Mouse (Mus musculus): ENCODE measurements around the gene Gm5136. TPM values are rescaled to one million over a fixed set of nuclear protein-coding genes. Genes with fewer than 3 reads are reported as not detected.

The Gm5136 gene
- polyA plus RNA-seq, 1 experiment: not detected

GRCm38 (mm10) chr10:108701361-108702128 is 1.6 kb upstream of the Gm5136 start:
- WGBS: 81% methylated on average over 14 of the region's 14 CpGs
- Histone ChIP-seq H3K4me1 (ENCODE audit: control insufficient read depth, insufficient read depth, insufficient read length, low read length) (no peaks in the 10 kb centered on the region), H3K4me3 (ENCODE audit: low read depth, low read length) (no peak overlapping the region), H3K27ac (ENCODE audit: insufficient read depth, low read depth, low read length) (no peak overlapping the region), H3K36me3 (ENCODE audit: control insufficient read depth, insufficient read depth, low read length) (no peaks in the 10 kb centered on the region), H3K27me3 (ENCODE audit: control insufficient read depth, insufficient read depth, low read length) (no peaks in the 10 kb centered on the region)
- no peak for TF ChIP-seq CTCF (IDR thresholded peaks at IDR 0.05; ENCODE audit: extremely low read depth, insufficient read length, insufficient replicate concordance, low read depth, low read length)
- no peak for TF ChIP-seq POLR2A (IDR thresholded peaks at IDR 0.05; ENCODE audit: low read depth, low read length)

GRCm38 (mm10) chr10:108697062-108697461 is 2.9 kb downstream of the Gm5136 start:
- WGBS: 36% methylated on average over 5 of the region's 5 CpGs
- H3K36me3 ChIP-seq (ENCODE audit: control insufficient read depth, insufficient read depth, low read length): no peaks in the 10 kb centered on the region
- no peak overlapping the region for H3K27ac ChIP-seq (ENCODE audit: insufficient read depth, low read depth, low read length)
- no peaks in the 10 kb centered on the region for H3K27me3 ChIP-seq (ENCODE audit: control insufficient read depth, insufficient read depth, low read length)
- no peaks in the 10 kb centered on the region for H3K4me1 ChIP-seq (ENCODE audit: control insufficient read depth, insufficient read depth, insufficient read length, low read length)
- H3K4me3 ChIP-seq (ENCODE audit: low read depth, low read length): no peak overlapping the region
- TF ChIP-seq CTCF (IDR thresholded peaks at IDR 0.05; ENCODE audit: extremely low read depth, insufficient read length, insufficient replicate concordance, low read depth, low read length): no peak
- TF ChIP-seq POLR2A (IDR thresholded peaks at IDR 0.05; ENCODE audit: low read depth, low read length): no peak

GRCm38 (mm10) chr10:108690954-108691353 is 9.0 kb downstream of the Gm5136 start:
- no peaks in the 10 kb centered on the region for H3K36me3 ChIP-seq (ENCODE audit: control insufficient read depth, insufficient read depth, low read length)
- H3K4me1 ChIP-seq (ENCODE audit: control insufficient read depth, insufficient read depth, insufficient read length, low read length): no peaks in the 10 kb centered on the region
- no peak overlapping the region for H3K4me3 ChIP-seq (ENCODE audit: low read depth, low read length)
- H3K27me3 ChIP-seq (ENCODE audit: control insufficient read depth, insufficient read depth, low read length): no peaks in the 10 kb centered on the region
- H3K27ac ChIP-seq (ENCODE audit: insufficient read depth, low read depth, low read length): no peak overlapping the region
- 74% methylated on average over 9 of the region's 9 CpGs for WGBS
- TF ChIP-seq CTCF (IDR thresholded peaks at IDR 0.05; ENCODE audit: extremely low read depth, insufficient read length, insufficient replicate concordance, low read depth, low read length): no peak
- TF ChIP-seq POLR2A (IDR thresholded peaks at IDR 0.05; ENCODE audit: low read depth, low read length): no peak

- Histone ChIP-seq H3K4me1 (ENCODE audit: control insufficient read depth, insufficient read depth, insufficient read length, low read length) (no peaks in the 10 kb centered on the region), H3K27me3 (ENCODE audit: control insufficient read depth, insufficient read depth, low read length) (no peaks in the 10 kb centered on the region), H3K36me3 (ENCODE audit: control insufficient read depth, insufficient read depth, low read length) (no peaks in the 10 kb centered on the region), H3K4me3 (ENCODE audit: low read depth, low read length) (no peak overlapping the region), H3K27ac (ENCODE audit: insufficient read depth, low read depth, low read length) (no peak overlapping the region)
- TF ChIP-seq POLR2A (IDR thresholded peaks at IDR 0.05; ENCODE audit: low read depth, low read length) (no peak), CTCF (IDR thresholded peaks at IDR 0.05; ENCODE audit: extremely low read depth, insufficient read length, insufficient replicate concordance, low read depth, low read length) (no peak)
- WGBS: 54% methylated on average over 4 of the region's 4 CpGs
These were observed 13.3 kb downstream of the Gm5136 start for GRCm38 (mm10) chr10:108686696-108687095.

- no peaks in the 10 kb centered on the region for H3K36me3 ChIP-seq (ENCODE audit: control insufficient read depth, insufficient read depth, low read length)
- WGBS: 46% methylated on average over 14 of the region's 14 CpGs
- no peaks in the 10 kb centered on the region for H3K27me3 ChIP-seq (ENCODE audit: control insufficient read depth, insufficient read depth, low read length)
- H3K4me1 ChIP-seq (ENCODE audit: control insufficient read depth, insufficient read depth, insufficient read length, low read length): no peaks in the 10 kb centered on the region
- TF ChIP-seq CTCF (IDR thresholded peaks at IDR 0.05; ENCODE audit: extremely low read depth, insufficient read length, insufficient replicate concordance, low read depth, low read length) (no peak), POLR2A (IDR thresholded peaks at IDR 0.05; ENCODE audit: low read depth, low read length) (no peak)
- H3K27ac ChIP-seq (ENCODE audit: insufficient read depth, low read depth, low read length): no peak overlapping the region
- no peak overlapping the region for H3K4me3 ChIP-seq (ENCODE audit: low read depth, low read length)
These were observed 20.1 kb downstream of the Gm5136 start for GRCm38 (mm10) chr10:108679675-108680390.

GRCm38 (mm10) chr10:108677053-108677452 is 22.9 kb downstream of the Gm5136 start:
- Histone ChIP-seq H3K36me3 (ENCODE audit: control insufficient read depth, insufficient read depth, low read length) (no peaks in the 10 kb centered on the region), H3K27me3 (ENCODE audit: control insufficient read depth, insufficient read depth, low read length) (no peaks in the 10 kb centered on the region), H3K4me3 (ENCODE audit: low read depth, low read length) (no peak overlapping the region), H3K4me1 (ENCODE audit: control insufficient read depth, insufficient read depth, insufficient read length, low read length) (no peaks in the 10 kb centered on the region), H3K27ac (ENCODE audit: insufficient read depth, low read depth, low read length) (no peak overlapping the region)
- TF ChIP-seq CTCF (IDR thresholded peaks at IDR 0.05; ENCODE audit: extremely low read depth, insufficient read length, insufficient replicate concordance, low read depth, low read length) (no peak), POLR2A (IDR thresholded peaks at IDR 0.05; ENCODE audit: low read depth, low read length) (no peak)
- 85% methylated on average over 8 of the region's 8 CpGs for WGBS

GRCm38 (mm10) chr10:108668944-108669343 is 31.0 kb downstream of the Gm5136 start:
- H3K27me3 ChIP-seq (ENCODE audit: control insufficient read depth, insufficient read depth, low read length): no peaks in the 10 kb centered on the region
- H3K4me1 ChIP-seq (ENCODE audit: control insufficient read depth, insufficient read depth, insufficient read length, low read length): no peaks in the 10 kb centered on the region
- 79% methylated on average over 3 of the region's 3 CpGs for WGBS
- no peaks in the 10 kb centered on the region for H3K36me3 ChIP-seq (ENCODE audit: control insufficient read depth, insufficient read depth, low read length)
- H3K4me3 ChIP-seq (ENCODE audit: low read depth, low read length): no peak overlapping the region
- TF ChIP-seq POLR2A (IDR thresholded peaks at IDR 0.05; ENCODE audit: low read depth, low read length): no peak
- TF ChIP-seq CTCF (IDR thresholded peaks at IDR 0.05; ENCODE audit: extremely low read depth, insufficient read length, insufficient replicate concordance, low read depth, low read length): no peak
- H3K27ac ChIP-seq (ENCODE audit: insufficient read depth, low read depth, low read length): no peak overlapping the region

Data from small intestine, adult 2 months (tissue).